Mouse (Mus musculus): ENCODE measurements at regions not wholly inside any gene's neighbourhood (a gene's known extent, or its start where the extent isn't known, plus 50 kb on each side); places are given as distances from the start of the nearest gene placed in this dataset.

- H3K27ac ChIP-seq (ENCODE audit: control insufficient read depth, low read depth, low read length): no peak overlapping the region
Observed at GRCm38 (mm10) chr1:97555565-97555955, 106.3 kb downstream of the D1Ertd622e start.

GRCm38 (mm10) chr1:97554936-97555564 is 106.8 kb downstream of the D1Ertd622e start:
- no peak for DNase-seq (ENCODE audit: low read depth, low spot score)
- Histone ChIP-seq H3K27me3 (ENCODE audit: control insufficient read depth in 1 of 2, insufficient read depth in 2 of 2, low read length in 2 of 2) (no peaks in the 10 kb centered on the region; a peak in 1 of 4 replicates), H3K4me3 (ENCODE audit: control insufficient read depth in 1 of 2, insufficient read depth in 1 of 2, low read depth in 2 of 2, low read length in 2 of 2) (no peak overlapping the region), H3K36me3 (ENCODE audit: control insufficient read depth in 1 of 2, insufficient read depth in 2 of 2, low read length in 2 of 2) (no peaks in the 10 kb centered on the region), H3K27ac (ENCODE audit: control insufficient read depth, low read depth, low read length) (no peak overlapping the region), H3K9me3 (replicated peaks; ENCODE audit: insufficient read depth, low read length) (no peaks in the 10 kb centered on the region), H3K79me2 (ENCODE audit: control insufficient read depth, insufficient read depth, low read length, poor library complexity) (no peaks in the 10 kb centered on the region), H3K9ac (ENCODE audit: control insufficient read depth, low read depth, low read length, poor library complexity, severe bottlenecking) (no peak overlapping the region), H3K4me1 (ENCODE audit: control insufficient read depth in 1 of 2, insufficient read depth in 2 of 2, low read length in 2 of 2) (no peaks in the 10 kb centered on the region)
- TF ChIP-seq UBTF (IDR thresholded peaks at IDR 0.05; ENCODE audit: borderline replicate concordance, insufficient read depth, low read depth, low read length) (no peak), RCOR1 (IDR thresholded peaks at IDR 0.05; ENCODE audit: low read depth, low read length) (no peak), TBP (IDR thresholded peaks at IDR 0.05; ENCODE audit: low read depth, low read length) (no peak), TCF12 (IDR thresholded peaks at IDR 0.05; ENCODE audit: low read depth, low read length) (no peak), USF1 (IDR thresholded peaks at IDR 0.05; ENCODE audit: low read depth, low read length) (no peak), POLR2AphosphoS5 (IDR thresholded peaks at IDR 0.05; ENCODE audit: borderline replicate concordance, low read depth, low read length) (no peak), SMC3 (IDR thresholded peaks at IDR 0.05; ENCODE audit: low read depth, low read length) (no peak), MAZ (IDR thresholded peaks at IDR 0.05; ENCODE audit: low read depth, low read length) (no peak), GABPA (IDR thresholded peaks at IDR 0.05; ENCODE audit: low read depth, low read length) (no peak), MAFK (IDR thresholded peaks at IDR 0.05; ENCODE audit: borderline replicate concordance, low read depth, low read length) (no peak)

More at GRCm38 (mm10) chr1:97555565-97555955, 106.3 kb downstream of the D1Ertd622e start:
- H3K36me3 ChIP-seq (ENCODE audit: control insufficient read depth in 1 of 2, insufficient read depth in 2 of 2, low read length in 2 of 2): no peaks in the 10 kb centered on the region
- H3K9ac ChIP-seq (ENCODE audit: control insufficient read depth, low read depth, low read length, poor library complexity, severe bottlenecking): no peak overlapping the region
- H3K27me3 ChIP-seq (ENCODE audit: control insufficient read depth in 1 of 2, insufficient read depth in 2 of 2, low read length in 2 of 2): no peaks in the 10 kb centered on the region; a peak in 1 of 4 replicates
- no peak overlapping the region for H3K4me3 ChIP-seq (ENCODE audit: control insufficient read depth in 1 of 2, insufficient read depth in 1 of 2, low read depth in 2 of 2, low read length in 2 of 2)
- DNase-seq (ENCODE audit: low read depth, low spot score): no peak
- H3K79me2 ChIP-seq (ENCODE audit: control insufficient read depth, insufficient read depth, low read length, poor library complexity): no peaks in the 10 kb centered on the region
- H3K9me3 ChIP-seq (replicated peaks; ENCODE audit: insufficient read depth, low read length): no peaks in the 10 kb centered on the region
- H3K4me1 ChIP-seq (ENCODE audit: control insufficient read depth in 1 of 2, insufficient read depth in 2 of 2, low read length in 2 of 2): no peaks in the 10 kb centered on the region
- TF ChIP-seq EP300 (IDR thresholded peaks at IDR 0.05; ENCODE audit: low read depth in 1 of 2, low read length in 2 of 2): no peak

- no peak overlapping the region for H3K4me3 ChIP-seq (ENCODE audit: control insufficient read depth in 1 of 2, insufficient read depth in 1 of 2, low read depth in 2 of 2, low read length in 2 of 2)
- no peaks in the 10 kb centered on the region for H3K79me2 ChIP-seq (ENCODE audit: control insufficient read depth, insufficient read depth, low read length, poor library complexity)
- TF ChIP-seq ZMIZ1 (IDR thresholded peaks at IDR 0.05; ENCODE audit: low read depth, low read length) (no peak), CHD2 (IDR thresholded peaks at IDR 0.05; ENCODE audit: low read length) (no peak), KAT2A (conservative IDR thresholded peaks at IDR 0.05; ENCODE audit: low read depth, low read length) (no peak), POLR2AphosphoS2 (IDR thresholded peaks at IDR 0.05; ENCODE audit: low read length) (no peak), ZKSCAN1 (IDR thresholded peaks at IDR 0.05; ENCODE audit: low read depth, low read length) (no peak), EP300 (IDR thresholded peaks at IDR 0.05; ENCODE audit: low read depth in 1 of 2, low read length in 2 of 2) (no peak), NELFE (IDR thresholded peaks at IDR 0.05; ENCODE audit: low read depth, low read length) (no peak), USF1 (IDR thresholded peaks at IDR 0.05; ENCODE audit: low read depth, low read length) (no peak), GATA1 (IDR thresholded peaks at IDR 0.05; ENCODE audit: low read depth, low read length) (no peak), TBP (IDR thresholded peaks at IDR 0.05; ENCODE audit: low read depth, low read length) (no peak), RCOR1 (IDR thresholded peaks at IDR 0.05; ENCODE audit: low read depth, low read length) (no peak), TAL1 (IDR thresholded peaks at IDR 0.05; ENCODE audit: low read length) (no peak), ZC3H11A (IDR thresholded peaks at IDR 0.05; ENCODE audit: low read depth, low read length) (no peak)
- H3K9ac ChIP-seq (ENCODE audit: control insufficient read depth, low read depth, low read length, poor library complexity, severe bottlenecking): no peak overlapping the region
- H3K27ac ChIP-seq (ENCODE audit: control insufficient read depth, low read depth, low read length): no peak overlapping the region
- DNase-seq (ENCODE audit: low read depth, low spot score): no peak
- H3K9me3 ChIP-seq (replicated peaks; ENCODE audit: insufficient read depth, low read length): no peaks in the 10 kb centered on the region
- no peaks in the 10 kb centered on the region for H3K36me3 ChIP-seq (ENCODE audit: control insufficient read depth in 1 of 2, insufficient read depth in 2 of 2, low read length in 2 of 2)
- H3K27me3 ChIP-seq (ENCODE audit: control insufficient read depth in 1 of 2, insufficient read depth in 2 of 2, low read length in 2 of 2): no peaks in the 10 kb centered on the region; a peak in 1 of 4 replicates
- no peaks in the 10 kb centered on the region for H3K4me1 ChIP-seq (ENCODE audit: control insufficient read depth in 1 of 2, insufficient read depth in 2 of 2, low read length in 2 of 2)
Observed at GRCm38 (mm10) chr1:97553485-97554474, 108.1 kb downstream of the D1Ertd622e start.
